Mouse (Mus musculus) right cerebral cortex, postnatal 4 days (tissue): ENCODE measurements around the gene Tyro3.

Experiments used
- DNase-seq: peaks from one replicate; pipeline ENCODE4 v3.0.0-alpha.2; 2022

The Tyro3 gene

GRCm38 (mm10) chr2:119797279-119797783, at the start of gene Tyro3:
Tyro3 (plus strand) TSS chr2:119797733.
- no peak for DNase-seq

DNA sequence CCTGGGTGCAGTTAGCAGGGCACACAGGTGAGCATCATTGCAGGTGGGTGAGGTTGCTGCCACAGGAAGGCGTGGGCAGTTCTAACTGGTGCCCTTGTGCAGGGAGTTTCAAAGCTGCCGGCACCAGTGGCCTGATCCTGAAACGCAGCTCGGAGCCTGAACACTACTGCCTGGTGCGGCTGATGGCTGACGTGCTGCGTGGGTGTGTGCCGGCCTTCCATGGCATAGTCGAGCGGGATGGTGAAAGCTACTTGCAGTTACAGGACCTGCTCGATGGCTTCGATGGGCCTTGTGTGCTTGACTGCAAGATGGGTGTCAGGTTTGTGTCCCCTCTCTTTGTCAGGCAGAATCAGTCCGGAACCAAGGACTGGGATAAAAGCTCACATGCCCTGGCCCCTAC, 48.3 kb upstream of the Tyro3 start:
- DNase-seq = no peak

- no peak for DNase-seq
Measured at GRCm38 (mm10) chr2:119757601-119758100, 39.9 kb upstream of the Tyro3 start.

- no peak for DNase-seq
Measured at GRCm38 (mm10) chr2:119758101-119758843, 39.3 kb upstream of the Tyro3 start.

- no peak for DNase-seq
Measured at GRCm38 (mm10) chr2:119758844-119759835, 38.4 kb upstream of the Tyro3 start.

GRCm38 (mm10) chr2:119760251-119760650, 37.3 kb upstream of the Tyro3 start, which contains the start of gene Ltk:
Ltk (minus strand) TSS chr2:119760431.
- no peak for DNase-seq

DNA sequence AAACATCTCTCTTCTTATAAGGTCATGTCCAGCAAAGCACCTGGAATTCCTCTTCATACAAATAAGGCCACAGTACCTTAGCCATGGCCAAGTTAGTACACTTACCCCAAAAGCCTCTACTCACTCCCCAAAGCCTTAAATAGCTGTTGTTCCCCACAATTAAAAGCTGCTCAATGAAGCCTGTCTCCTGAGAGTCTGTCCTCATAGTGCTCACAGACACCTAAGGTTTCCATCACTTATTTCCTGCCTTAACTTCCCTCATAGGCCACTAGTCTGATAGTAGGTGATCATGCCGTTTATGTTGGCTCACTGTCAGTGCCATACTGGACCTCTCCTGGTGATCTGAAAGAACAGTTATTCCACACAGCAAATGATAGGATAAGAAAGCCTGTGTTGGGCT, 35.3 kb upstream of the Tyro3 start:
- no peak for DNase-seq

- no peak for DNase-seq
Measured at GRCm38 (mm10) chr2:119763924-119764323, 33.6 kb upstream of the Tyro3 start.

DNA sequence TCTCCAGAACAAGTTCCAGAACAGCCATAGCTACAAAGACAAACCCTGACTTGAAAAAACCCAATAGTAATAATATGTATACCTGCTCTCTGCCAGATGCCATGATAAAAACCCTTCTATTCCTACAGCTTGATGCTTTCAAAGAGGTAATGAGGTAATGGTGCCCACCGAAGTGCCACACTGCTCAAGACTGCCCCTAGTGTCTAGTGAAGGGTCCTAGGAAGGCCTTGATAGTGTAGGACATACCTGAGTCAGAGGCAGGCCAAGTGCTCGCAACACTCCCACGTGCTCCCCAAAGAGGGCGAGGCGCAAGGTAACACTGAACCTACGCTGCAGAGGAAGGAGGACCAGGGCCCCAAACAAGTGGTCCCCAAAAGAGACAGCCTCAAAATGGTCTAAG, 30.3 kb upstream of the Tyro3 start:
- DNase-seq = no peak

- peak; percentile 86 for DNase-seq
Measured at GRCm38 (mm10) chr2:119787206-119787883, 10.2 kb upstream of the Tyro3 start, which contains the start of gene Rpap1. Rpap1 (minus strand) TSS chr2:119787537.

DNA sequence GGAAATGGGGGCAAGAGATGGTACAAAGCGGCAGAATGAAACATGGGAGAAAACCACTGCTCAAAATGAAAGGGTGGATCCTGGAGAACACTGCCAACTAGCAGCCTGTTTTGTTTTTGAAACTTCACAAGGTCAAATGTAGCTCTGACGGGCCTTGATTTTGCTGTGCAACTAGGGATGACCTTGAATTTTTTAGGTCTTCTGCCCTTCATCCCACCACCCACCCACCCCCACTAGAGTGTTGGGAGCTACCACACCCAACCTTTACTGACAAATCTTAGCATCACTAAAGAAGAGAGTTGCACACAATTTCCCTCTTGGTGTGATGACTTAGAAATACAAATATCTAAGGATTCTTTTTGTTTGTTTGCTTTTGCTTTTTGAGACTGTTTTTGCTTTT, 7.5 kb upstream of the Tyro3 start:
- DNase-seq = no peak

GRCm38 (mm10) chr2:119798246-119798927, 854 bp downstream of the Tyro3 start:
- peak; percentile 59 for DNase-seq

DNA sequence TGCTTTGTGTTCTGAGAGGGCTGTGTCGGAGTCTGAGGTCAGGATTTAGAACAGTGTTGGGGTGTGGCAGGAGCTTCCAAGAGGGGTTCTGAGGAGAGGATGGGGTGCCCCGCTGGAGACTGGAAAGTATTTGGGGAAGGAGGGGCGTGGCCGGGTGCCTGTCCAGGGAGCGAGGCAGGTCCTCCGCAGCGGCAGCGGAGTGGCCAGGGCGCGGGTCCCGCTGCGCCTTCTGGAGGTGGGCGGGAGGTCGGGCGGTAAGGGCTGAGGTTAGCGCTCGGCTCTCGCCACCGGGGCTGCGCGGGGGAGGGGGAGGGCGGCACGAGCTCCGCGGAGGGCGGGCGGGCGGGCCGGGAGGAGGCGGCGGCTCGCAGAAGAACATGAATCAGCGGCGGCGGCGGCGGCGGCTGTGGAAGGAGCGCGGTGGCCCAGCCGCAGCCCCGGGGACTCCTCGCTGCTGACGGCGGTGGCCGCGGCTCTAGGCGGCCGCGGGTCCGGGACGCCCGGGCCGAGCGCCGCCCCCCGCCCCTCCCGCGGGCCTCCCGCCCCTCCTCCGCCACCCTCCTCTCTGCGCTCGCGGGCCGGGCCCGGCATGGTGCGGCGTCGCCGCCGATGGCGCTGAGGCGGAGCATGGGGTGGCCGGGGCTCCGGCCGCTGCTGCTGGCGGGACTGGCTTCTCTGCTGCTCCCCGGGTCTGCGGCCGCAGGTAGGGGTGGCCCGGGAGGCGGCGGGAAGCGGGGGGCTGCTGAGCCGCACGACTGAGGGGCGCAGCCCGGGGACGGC, 1.8 kb downstream of the Tyro3 start:
- peak; percentile 50 for DNase-seq

GRCm38 (mm10) chr2:119799961-119800550, 2.5 kb downstream of the Tyro3 start:
- no peak for DNase-seq

GRCm38 (mm10) chr2:119800876-119801846, 3.6 kb downstream of the Tyro3 start:
- no peak for DNase-seq

DNA sequence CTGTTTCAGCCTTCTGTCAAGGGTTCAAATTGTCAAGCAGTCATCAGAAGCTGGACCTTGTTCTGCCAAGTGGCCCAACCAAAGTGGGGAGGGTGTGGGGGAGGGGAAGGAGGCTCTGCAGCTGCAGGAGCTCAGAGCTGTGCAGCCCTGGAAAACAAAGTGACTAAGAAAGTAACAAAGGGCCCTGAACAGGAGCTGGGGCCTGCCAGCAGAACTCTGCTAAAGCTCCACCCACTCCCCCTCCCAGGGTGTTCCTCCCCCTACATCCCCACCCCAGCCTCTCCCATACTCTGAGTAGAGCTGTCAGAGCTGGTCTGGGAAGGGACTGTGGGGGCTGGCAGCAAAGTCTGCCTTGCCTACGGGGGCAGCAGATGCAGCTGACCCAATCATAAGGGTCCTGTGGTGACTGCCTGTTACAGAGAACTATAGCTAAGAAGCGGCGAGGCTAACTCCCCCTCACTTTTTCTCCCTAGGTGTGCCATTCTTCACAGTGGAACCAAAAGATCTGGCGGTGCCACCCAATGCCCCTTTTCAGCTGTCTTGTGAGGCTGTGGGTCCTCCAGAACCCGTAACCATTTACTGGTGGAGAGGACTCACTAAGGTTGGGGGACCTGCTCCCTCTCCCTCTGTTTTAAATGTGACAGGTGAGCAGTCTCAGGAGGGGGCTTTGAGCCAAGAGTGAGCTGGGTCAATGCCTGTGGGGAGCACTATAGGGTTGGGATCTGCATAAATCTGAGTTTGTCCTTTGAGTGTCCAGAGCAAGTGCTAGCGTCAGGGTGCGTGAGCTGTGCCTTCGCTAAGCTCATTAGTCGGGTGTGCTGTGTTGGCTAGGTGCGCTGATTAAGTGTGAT, 5.5 kb downstream of the Tyro3 start:
- DNase-seq = no peak

DNA sequence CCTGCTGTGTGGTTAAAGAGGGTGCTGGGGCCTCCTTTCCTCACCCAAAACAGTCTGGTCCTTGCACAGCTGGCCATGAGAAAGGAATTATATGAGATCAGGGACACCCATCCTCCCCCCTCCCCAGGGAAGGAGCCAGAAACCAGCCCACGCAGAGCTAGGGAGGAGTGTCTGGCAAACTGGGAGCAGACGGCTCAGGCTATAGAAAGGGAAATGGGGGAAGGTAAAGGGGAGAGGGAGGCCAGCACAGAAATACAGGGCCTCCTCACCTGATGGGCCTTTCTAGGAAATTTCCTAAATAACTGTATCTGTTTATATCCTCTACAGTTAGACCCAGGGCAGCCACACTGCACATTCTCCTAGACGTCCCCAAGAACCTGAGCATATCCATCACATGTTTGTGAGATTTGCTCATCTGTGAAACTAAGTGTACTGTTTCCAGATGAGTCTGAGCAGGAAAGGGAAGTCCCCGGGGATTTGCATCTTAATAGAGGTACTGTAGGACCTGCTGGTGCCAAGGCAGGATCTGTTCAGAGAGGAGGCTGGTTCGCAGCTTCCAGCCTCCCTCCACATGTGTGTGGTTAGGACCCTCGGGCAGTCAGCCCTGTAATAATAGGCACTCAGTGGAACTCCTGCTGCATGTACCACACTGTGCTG, 6.2 kb downstream of the Tyro3 start:
- no peak for DNase-seq

GRCm38 (mm10) chr2:119804275-119804628, 6.7 kb downstream of the Tyro3 start:
- DNase-seq = no peak
